Mouse (Mus musculus): ENCODE measurements around the gene Ngf. TPM values are rescaled to one million over a fixed set of nuclear protein-coding genes. Genes with fewer than 3 reads are reported as not detected.

Ngf gene
- polyA plus RNA-seq (2015; fragmentation: Nextera tagmentation; extraction: Ambion mirVana) = 0.23 TPM in 2 replicates

DNA sequence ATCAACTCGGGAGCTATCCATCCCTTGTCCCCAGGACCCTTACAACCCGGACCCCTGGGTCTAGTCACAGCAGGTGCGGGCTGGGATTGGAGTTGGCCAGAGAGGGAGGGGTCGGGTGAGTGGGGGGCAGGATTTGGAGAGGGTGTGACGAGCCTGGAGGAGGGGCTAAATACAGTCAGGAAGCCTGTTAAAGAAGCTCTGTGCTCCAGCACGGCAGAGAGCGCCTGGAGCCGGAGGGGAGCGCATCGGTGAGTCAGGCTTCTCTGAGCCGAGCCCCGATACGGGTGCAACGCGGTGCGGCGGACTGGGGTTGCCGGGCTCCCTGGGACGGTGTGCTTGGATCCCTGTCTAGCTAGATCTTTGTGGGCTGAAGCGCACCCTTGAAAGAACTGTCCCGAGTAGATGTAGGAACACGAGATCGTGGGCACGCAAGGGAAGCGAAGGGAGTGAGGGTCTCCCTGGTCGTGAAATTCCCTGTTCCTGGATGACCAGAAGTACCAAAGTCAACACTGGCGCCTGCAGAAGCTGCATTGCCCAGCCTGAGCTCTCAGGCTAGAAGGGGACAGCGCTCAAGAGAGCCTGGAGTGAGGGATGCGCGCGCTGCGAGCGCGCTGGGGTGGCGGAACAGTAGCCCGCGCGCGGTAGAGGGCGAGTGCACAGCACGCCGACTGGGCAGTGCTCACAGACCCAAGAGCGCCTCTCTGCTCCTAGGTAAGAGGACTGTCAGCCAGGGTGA is at the start of gene Ngf:
TSS of gene Ngf (plus strand) at position 207 of the 736 bp plus-strand sequence.
- no peaks in the 10 kb centered on the region for H3K9me3 ChIP-seq
- peak within 1 kb of the TSS; percentile 41 for H3K4me3 ChIP-seq (replicated peaks)
- peaks cover 10% of the 10 kb centered on the region for H3K4me1 ChIP-seq (replicated peaks)
- H3K4me2 ChIP-seq (replicated peaks) = peak within 1 kb of the TSS; percentile 66
- no peaks in the 10 kb centered on the region for H3K36me3 ChIP-seq
- ATAC-seq = peak; percentile 67
- H3K27ac ChIP-seq = no peak within 1 kb of the TSS
- under 1% methylated on average over 43 of the region's 43 CpGs for WGBS
- H3K9ac ChIP-seq (replicated peaks) = peak within 1 kb of the TSS; percentile 58
- peaks cover 53% of the 10 kb centered on the region for H3K27me3 ChIP-seq

DNA sequence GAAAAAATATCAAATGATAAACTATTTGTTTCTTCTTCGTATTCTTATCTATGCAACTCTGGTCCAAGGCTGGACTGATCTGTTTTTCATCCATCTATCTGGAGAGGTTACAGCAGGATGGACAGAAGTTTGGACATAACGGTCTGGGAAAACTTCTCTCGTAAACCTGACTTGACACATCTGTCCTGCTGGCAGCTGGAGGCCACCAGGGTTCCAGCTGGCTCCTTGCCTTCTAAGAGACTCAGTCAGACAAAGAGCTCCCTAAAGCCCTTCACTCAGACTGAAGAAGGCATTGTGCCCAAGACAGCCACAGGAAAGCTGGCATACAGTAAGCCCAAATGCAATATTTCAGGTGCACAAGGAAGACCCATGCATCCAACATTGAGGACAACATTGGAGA is 24.2 kb upstream of the Ngf start:
- H3K4me3 ChIP-seq (replicated peaks) = no peak overlapping the region
- WGBS = 92% methylated on average over 3 of the region's 3 CpGs
- no peak for ATAC-seq
- H3K27me3 ChIP-seq = no peaks in the 10 kb centered on the region
- H3K4me2 ChIP-seq (replicated peaks) = no peak overlapping the region
- no peaks in the 10 kb centered on the region for H3K36me3 ChIP-seq
- H3K27ac ChIP-seq = no peak overlapping the region
- H3K9ac ChIP-seq (replicated peaks) = no peak overlapping the region
- peaks cover 3% of the 10 kb centered on the region; the same call in 1 of the 2 replicates for H3K9me3 ChIP-seq
- no peaks in the 10 kb centered on the region for H3K4me1 ChIP-seq (replicated peaks)

DNA sequence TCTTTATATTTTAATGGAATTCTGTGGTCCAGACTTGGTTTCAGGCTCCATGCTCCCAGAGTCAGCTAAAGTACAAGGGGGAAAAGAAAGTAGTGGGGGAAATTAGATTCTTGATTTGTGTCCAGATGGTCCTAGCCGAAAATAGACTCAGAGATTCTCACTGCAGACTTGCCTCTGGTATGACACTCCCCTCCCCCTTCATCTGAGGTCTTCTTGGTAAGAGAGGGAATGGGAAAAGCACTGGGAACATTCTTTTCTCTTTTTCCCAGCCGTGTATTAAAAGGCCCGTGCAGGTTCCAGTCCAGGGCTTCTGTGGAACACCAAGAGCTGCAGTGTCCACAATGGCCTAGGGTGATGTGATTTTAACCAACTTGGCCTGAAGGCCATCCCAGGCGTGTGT is 23.0 kb upstream of the Ngf start:
- no peaks in the 10 kb centered on the region for H3K36me3 ChIP-seq
- H3K9ac ChIP-seq (replicated peaks) = no peak overlapping the region
- WGBS = 81% methylated on average over 4 of the region's 4 CpGs
- no peaks in the 10 kb centered on the region for H3K27me3 ChIP-seq
- peaks cover 3% of the 10 kb centered on the region; the same call in 1 of the 2 replicates for H3K9me3 ChIP-seq
- H3K27ac ChIP-seq = no peak overlapping the region
- H3K4me2 ChIP-seq (replicated peaks) = no peak overlapping the region
- no peak overlapping the region for H3K4me3 ChIP-seq (replicated peaks)
- H3K4me1 ChIP-seq (replicated peaks) = no peaks in the 10 kb centered on the region
- ATAC-seq = no peak

DNA sequence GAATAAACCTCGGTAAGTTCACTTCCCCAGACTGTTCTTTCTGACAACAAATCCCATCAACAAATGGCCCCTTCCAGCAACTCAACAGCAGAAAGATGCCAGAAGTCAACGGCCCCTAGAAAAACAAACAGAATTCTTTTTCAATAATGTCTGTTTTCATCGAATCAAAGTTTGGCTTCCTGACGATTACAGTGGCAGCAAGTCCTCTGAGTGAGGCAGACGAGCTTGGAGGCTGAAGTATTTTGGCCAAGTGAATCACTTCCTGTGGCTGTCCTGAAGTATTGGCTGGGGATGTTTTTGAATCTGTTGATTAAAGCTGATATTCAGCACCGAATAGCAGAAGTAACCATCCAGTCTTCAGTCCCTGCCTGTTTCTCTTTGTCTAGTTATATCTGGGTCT is 15.2 kb upstream of the Ngf start:
- WGBS = 83% methylated on average over 6 of the region's 6 CpGs
- H3K36me3 ChIP-seq = no peaks in the 10 kb centered on the region
- H3K27me3 ChIP-seq = no peaks in the 10 kb centered on the region
- no peak overlapping the region for H3K4me3 ChIP-seq (replicated peaks)
- no peak for ATAC-seq
- H3K9ac ChIP-seq (replicated peaks) = no peak overlapping the region
- H3K4me1 ChIP-seq (replicated peaks) = no peaks in the 10 kb centered on the region
- no peak overlapping the region for H3K27ac ChIP-seq
- H3K9me3 ChIP-seq = no peaks in the 10 kb centered on the region
- no peak overlapping the region for H3K4me2 ChIP-seq (replicated peaks)

DNA sequence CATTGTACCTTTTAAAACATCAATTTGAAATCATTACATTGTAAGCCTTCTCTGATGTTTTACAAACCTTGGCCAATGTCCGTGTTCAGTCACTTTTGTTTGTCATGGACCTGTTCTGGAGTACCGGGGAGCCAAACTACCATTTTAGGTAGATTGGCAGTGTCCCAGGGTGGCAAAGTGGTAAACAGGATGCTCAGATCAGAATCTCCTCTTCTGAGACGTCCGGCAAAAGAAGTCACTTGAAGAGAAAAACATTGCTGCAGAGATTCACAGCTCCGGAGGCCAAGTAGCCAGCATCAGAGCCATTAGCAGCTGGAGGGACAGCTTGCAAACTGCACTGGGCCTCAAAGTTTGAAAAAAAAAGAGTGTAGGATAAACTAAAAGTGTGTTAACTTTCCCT is 9.2 kb upstream of the Ngf start:
- H3K9ac ChIP-seq (replicated peaks) = no peak overlapping the region
- H3K27me3 ChIP-seq = no peaks in the 10 kb centered on the region
- H3K36me3 ChIP-seq = no peaks in the 10 kb centered on the region
- no peaks in the 10 kb centered on the region for H3K9me3 ChIP-seq
- no peak overlapping the region for H3K27ac ChIP-seq
- no peak for ATAC-seq
- H3K4me3 ChIP-seq (replicated peaks) = no peak overlapping the region
- H3K4me1 ChIP-seq (replicated peaks) = no peaks in the 10 kb centered on the region
- 92% methylated on average over 5 of the region's 5 CpGs for WGBS
- no peak overlapping the region for H3K4me2 ChIP-seq (replicated peaks)

DNA sequence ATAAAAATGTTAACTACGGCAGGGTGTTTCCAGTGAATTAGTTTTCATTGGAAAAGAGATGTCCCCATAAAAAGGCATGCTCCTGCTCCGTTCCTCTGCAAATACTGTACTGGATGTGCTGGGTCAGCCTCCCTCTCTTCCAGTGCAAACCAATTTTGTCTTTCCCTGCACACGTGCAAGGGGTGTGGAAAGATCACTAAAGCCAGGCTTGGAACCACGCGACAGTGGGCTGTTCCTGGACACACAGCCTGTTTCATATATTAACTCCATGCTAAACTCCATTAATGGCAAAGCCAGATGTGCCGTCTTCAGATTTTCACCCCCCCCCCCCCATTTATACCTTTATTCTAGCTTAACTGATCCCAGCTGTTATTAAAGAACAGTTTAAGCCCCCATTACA is 8.7 kb upstream of the Ngf start:
- Histone ChIP-seq H3K27me3 (no peaks in the 10 kb centered on the region), H3K4me2 (replicated peaks) (no peak overlapping the region), H3K4me3 (replicated peaks) (no peak overlapping the region), H3K27ac (no peak overlapping the region), H3K4me1 (replicated peaks) (no peaks in the 10 kb centered on the region), H3K36me3 (no peaks in the 10 kb centered on the region), H3K9me3 (no peaks in the 10 kb centered on the region), H3K9ac (replicated peaks) (no peak overlapping the region)
- no peak for ATAC-seq
- WGBS = 81% methylated on average over 6 of the region's 6 CpGs

DNA sequence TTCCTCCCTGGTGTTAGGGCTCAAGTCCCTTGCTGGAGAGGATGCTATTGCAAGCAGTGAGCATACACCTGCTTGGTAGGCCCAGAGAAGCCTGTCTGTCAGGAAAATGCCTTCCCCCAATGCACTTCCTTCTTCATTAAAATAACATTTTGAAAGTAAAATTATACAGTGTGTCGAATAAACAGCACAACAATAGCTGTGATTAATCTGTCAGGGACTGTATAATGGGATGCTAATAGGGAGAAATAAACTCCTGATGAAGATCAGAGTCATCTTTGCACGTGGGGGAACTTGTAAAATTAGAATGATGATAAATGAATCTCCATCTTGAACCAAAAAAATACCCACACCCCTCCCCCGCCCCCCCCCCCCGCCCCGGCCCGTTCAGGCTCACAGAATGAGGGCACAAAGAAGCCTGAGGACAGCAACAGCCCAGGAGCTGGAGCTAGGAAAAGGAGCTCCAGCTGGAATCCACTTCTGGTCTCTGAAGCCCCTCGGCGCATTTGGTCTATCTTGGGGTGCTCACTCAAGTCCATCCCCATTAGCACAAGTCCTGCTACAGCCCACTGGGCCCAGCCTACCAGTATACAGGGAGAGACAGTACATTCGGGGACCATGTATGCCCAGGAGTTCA is 6.9 kb upstream of the Ngf start:
- Histone ChIP-seq H3K4me1 (replicated peaks) (no peaks in the 10 kb centered on the region), H3K4me3 (replicated peaks) (no peak overlapping the region), H3K4me2 (replicated peaks) (no peak overlapping the region), H3K36me3 (no peaks in the 10 kb centered on the region), H3K27ac (no peak overlapping the region), H3K27me3 (peaks cover 8% of the 10 kb centered on the region), H3K9ac (replicated peaks) (no peak overlapping the region), H3K9me3 (no peaks in the 10 kb centered on the region)
- ATAC-seq = no peak
- WGBS = 58% methylated on average over 7 of the region's 9 CpGs

DNA sequence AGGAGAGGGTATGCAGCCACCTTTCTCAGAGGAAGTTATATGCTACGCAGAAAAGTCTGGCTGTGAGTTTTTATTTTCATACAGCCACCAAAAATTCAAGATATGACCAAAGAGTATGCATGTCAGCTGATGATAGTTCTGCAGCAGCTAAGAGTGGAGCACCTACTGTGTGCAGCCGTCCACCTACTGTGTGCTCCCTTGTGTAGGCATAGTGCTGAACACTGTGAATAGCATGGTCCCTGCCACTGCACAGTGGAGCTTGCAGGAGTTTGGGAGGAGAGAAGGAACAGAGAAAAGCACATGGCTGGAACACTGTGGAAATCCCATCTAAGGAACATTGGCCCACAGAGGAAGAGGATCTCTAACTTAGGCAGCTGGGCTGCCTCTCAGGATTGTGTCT is 6.4 kb upstream of the Ngf start:
- Histone ChIP-seq H3K36me3 (no peaks in the 10 kb centered on the region), H3K27ac (no peak overlapping the region), H3K4me3 (replicated peaks) (no peak overlapping the region), H3K4me2 (replicated peaks) (no peak overlapping the region), H3K9ac (replicated peaks) (no peak overlapping the region), H3K27me3 (peaks cover 11% of the 10 kb centered on the region), H3K4me1 (replicated peaks) (no peaks in the 10 kb centered on the region), H3K9me3 (no peaks in the 10 kb centered on the region)
- 84% methylated on average over 2 of the region's 2 CpGs for WGBS
- ATAC-seq = no peak

DNA sequence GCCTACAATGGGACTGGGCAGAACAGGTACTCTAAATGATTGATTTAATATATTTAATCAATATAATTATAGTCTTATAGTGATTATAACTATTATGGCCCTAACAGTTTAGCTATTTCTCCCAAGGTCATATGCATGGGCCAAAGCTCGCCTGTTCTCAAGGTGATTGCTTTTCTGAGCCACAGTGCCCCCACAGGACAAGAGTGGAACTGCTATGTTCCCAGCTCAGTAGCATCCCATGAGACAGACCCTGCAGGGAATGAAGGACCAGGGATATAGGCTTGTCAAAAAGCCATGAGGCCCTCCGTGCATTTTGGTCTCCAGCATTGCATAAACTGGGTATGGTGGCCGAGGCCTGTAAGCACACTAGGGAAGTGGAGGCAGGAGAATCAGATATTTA is 3.1 kb upstream of the Ngf start:
- ATAC-seq = peak; percentile 25; the same call in 1 of the 2 replicates

DNA sequence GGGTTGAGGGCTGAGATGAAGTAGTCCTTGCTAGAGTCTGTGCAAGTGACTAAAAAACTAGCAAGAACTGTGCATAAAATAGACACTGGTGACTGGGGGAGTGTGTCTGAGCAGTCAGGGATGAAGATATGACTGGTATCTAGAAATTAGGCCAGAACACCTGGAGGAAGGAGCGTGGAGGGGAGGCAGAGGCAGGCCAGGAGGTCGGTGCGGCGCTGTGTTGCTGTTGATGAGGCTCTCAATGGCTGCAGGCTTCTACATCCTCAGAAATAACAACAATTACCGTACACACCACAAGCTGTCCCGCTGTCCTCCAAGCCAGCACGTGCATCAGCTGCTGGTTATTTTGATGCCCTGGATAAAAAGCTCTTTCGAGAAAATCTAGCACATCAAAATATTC is 2.6 kb upstream of the Ngf start:
- Histone ChIP-seq H3K4me1 (replicated peaks) (peaks cover 10% of the 10 kb centered on the region), H3K9me3 (no peaks in the 10 kb centered on the region), H3K9ac (replicated peaks) (no peak overlapping the region), H3K36me3 (no peaks in the 10 kb centered on the region), H3K4me2 (replicated peaks) (no peak overlapping the region), H3K4me3 (replicated peaks) (no peak overlapping the region), H3K27me3 (peaks cover 49% of the 10 kb centered on the region), H3K27ac (no peak overlapping the region)
- ATAC-seq = no peak
- 79% methylated on average over 8 of the region's 8 CpGs for WGBS

More for the DNA sequence above, 3.1 kb upstream of the Ngf start:
- 16% methylated on average over 3 of the region's 3 CpGs for WGBS
- Histone ChIP-seq H3K9me3 (no peaks in the 10 kb centered on the region), H3K4me1 (replicated peaks) (peaks cover 10% of the 10 kb centered on the region), H3K4me2 (replicated peaks) (no peak overlapping the region), H3K27me3 (peaks cover 44% of the 10 kb centered on the region), H3K36me3 (no peaks in the 10 kb centered on the region), H3K4me3 (replicated peaks) (no peak overlapping the region), H3K9ac (replicated peaks) (no peak overlapping the region), H3K27ac (no peak overlapping the region)

DNA sequence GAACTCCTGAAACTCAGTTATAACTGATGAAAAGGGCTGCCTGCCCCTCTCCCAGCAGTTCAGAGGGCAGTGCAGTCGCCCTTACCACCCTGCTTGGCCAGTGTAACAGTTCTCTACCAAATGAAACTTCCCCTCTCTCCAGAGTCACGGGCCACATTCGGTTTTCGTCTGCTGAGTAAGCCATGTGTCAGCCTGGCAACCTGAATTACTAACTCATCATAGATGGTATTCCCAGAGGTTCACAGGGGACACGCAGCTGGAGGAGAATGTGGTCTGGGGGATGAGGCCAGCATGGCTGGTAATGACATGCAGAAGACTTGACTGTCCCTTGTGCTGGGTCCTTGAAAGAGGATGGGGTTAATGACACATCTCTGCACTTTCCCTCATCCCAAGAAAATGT is 1.5 kb downstream of the Ngf start:
- H3K9ac ChIP-seq (replicated peaks) = no peak overlapping the region
- H3K27ac ChIP-seq = no peak overlapping the region
- H3K27me3 ChIP-seq = peaks cover 53% of the 10 kb centered on the region
- ATAC-seq = no peak
- H3K4me1 ChIP-seq (replicated peaks) = peaks cover 10% of the 10 kb centered on the region
- H3K4me2 ChIP-seq (replicated peaks) = no peak overlapping the region
- H3K4me3 ChIP-seq (replicated peaks) = no peak overlapping the region
- no peaks in the 10 kb centered on the region for H3K9me3 ChIP-seq
- WGBS = 73% methylated on average over 5 of the region's 5 CpGs
- H3K36me3 ChIP-seq = no peaks in the 10 kb centered on the region

DNA sequence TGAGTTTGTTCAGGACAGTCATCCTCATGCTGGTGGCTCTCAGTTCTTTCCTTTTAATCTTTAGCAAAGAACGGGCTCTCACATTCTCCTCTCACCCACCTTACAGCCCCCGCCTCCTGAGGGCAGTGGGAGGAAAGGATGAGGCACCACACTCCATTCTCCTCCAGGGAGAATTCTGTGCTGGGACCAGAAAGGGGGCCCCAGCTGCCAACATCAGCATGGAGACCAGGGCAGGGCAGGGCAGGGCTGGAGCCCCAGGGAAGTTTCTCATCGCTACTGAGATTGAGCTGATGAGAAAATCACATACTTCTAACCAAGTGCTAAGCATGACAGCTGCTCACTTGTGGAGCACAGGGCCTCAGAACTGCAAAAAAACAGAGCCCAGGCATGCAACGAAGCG is 2.1 kb downstream of the Ngf start:
- no peak for ATAC-seq
- Histone ChIP-seq H3K27ac (no peak overlapping the region), H3K9me3 (no peaks in the 10 kb centered on the region), H3K9ac (replicated peaks) (no peak overlapping the region), H3K4me1 (replicated peaks) (peaks cover 10% of the 10 kb centered on the region), H3K27me3 (peaks cover 53% of the 10 kb centered on the region), H3K4me3 (replicated peaks) (no peak overlapping the region), H3K36me3 (no peaks in the 10 kb centered on the region), H3K4me2 (replicated peaks) (no peak overlapping the region)
- WGBS = 76% methylated on average over 5 of the region's 5 CpGs

Measured in midbrain, embryonic 13.5 days (tissue).